Mouse (Mus musculus): ENCODE data around the gene Serinc3. TPM values are rescaled to one million over a fixed set of nuclear protein-coding genes. Genes with fewer than 3 reads are reported as not detected.
"Not testable (repeated sequence)": the region's sequence is repeated elsewhere in the genome, so short reads cannot be mapped to it uniquely, and the experiment has no call there.

Serinc3 gene
- polyA plus RNA-seq, 1 experiment from 2014 or later = 54.3 TPM

GRCm38 (mm10) chr2:163631223-163631622 lies 13.7 kb downstream of the Serinc3 start:
- no peak for ATAC-seq (replicated peaks; ENCODE audit: low FRiP score, low TSS enrichment, low read depth)
- Histone ChIP-seq H3K4me3 (ENCODE audit: low read depth, low read length) (no peak overlapping the region), H3K9me3 (ENCODE audit: control insufficient read depth, low read length) (no peaks in the 10 kb centered on the region), H3K4me1 (replicated peaks; ENCODE audit: control insufficient read depth, insufficient read depth, low read length) (no peaks in the 10 kb centered on the region), H3K9ac (ENCODE audit: low read length) (no peak overlapping the region), H3K4me2 (ENCODE audit: low read length) (no peak overlapping the region), H3K36me3 (ENCODE audit: control insufficient read depth, insufficient read depth, low read length) (peaks cover 92% of the 10 kb centered on the region), H3K27ac (ENCODE audit: low read depth) (no peak overlapping the region), H3K27me3 (replicated peaks; ENCODE audit: control insufficient read depth, insufficient read depth, low read length) (no peaks in the 10 kb centered on the region)
- DNase-seq (ENCODE audit: low spot score) = no peak
- WGBS = 89% methylated on average over 4 of the region's 4 CpGs

GRCm38 (mm10) chr2:163621401-163621800 lies 23.5 kb downstream of the Serinc3 start:
- peaks cover 95% of the 10 kb centered on the region for H3K36me3 ChIP-seq (ENCODE audit: control insufficient read depth, insufficient read depth, low read length)
- not testable (repeated sequence) for H3K27ac ChIP-seq (ENCODE audit: low read depth); DNase-seq (ENCODE audit: low spot score); H3K4me2 ChIP-seq (ENCODE audit: low read length); ATAC-seq (replicated peaks; ENCODE audit: low FRiP score, low TSS enrichment, low read depth); H3K9ac ChIP-seq (ENCODE audit: low read length); H3K4me3 ChIP-seq (ENCODE audit: low read depth, low read length); H3K9me3 ChIP-seq (ENCODE audit: control insufficient read depth, low read length); H3K27me3 ChIP-seq (replicated peaks; ENCODE audit: control insufficient read depth, insufficient read depth, low read length); H3K4me1 ChIP-seq (replicated peaks; ENCODE audit: control insufficient read depth, insufficient read depth, low read length)
- 94% methylated on average over 3 of the region's 3 CpGs for WGBS

- Histone ChIP-seq H3K4me1 (replicated peaks; ENCODE audit: control insufficient read depth, insufficient read depth, low read length) (no peaks in the 10 kb centered on the region), H3K9ac (ENCODE audit: low read length) (no peak overlapping the region), H3K36me3 (ENCODE audit: control insufficient read depth, insufficient read depth, low read length) (peaks cover 95% of the 10 kb centered on the region), H3K4me2 (ENCODE audit: low read length) (no peak overlapping the region), H3K27ac (ENCODE audit: low read depth) (no peak overlapping the region), H3K27me3 (replicated peaks; ENCODE audit: control insufficient read depth, insufficient read depth, low read length) (no peaks in the 10 kb centered on the region), H3K9me3 (ENCODE audit: control insufficient read depth, low read length) (no peaks in the 10 kb centered on the region), H3K4me3 (ENCODE audit: low read depth, low read length) (no peak overlapping the region)
- 71% methylated on average over 8 of the region's 8 CpGs for WGBS
- peak; percentile 56 for DNase-seq (ENCODE audit: low spot score)
- ATAC-seq (replicated peaks; ENCODE audit: low FRiP score, low TSS enrichment, low read depth) = peak; percentile 85
These were observed 24.5 kb downstream of the Serinc3 start for GRCm38 (mm10) chr2:163620451-163620850.

- no peak overlapping the region for H3K4me3 ChIP-seq (ENCODE audit: low read depth, low read length)
- peaks cover 94% of the 10 kb centered on the region for H3K36me3 ChIP-seq (ENCODE audit: control insufficient read depth, insufficient read depth, low read length)
- 85% methylated on average over 4 of the region's 4 CpGs for WGBS
- no peaks in the 10 kb centered on the region for H3K27me3 ChIP-seq (replicated peaks; ENCODE audit: control insufficient read depth, insufficient read depth, low read length)
- DNase-seq (ENCODE audit: low spot score) = no peak
- ATAC-seq (replicated peaks; ENCODE audit: low FRiP score, low TSS enrichment, low read depth) = no peak
- H3K9me3 ChIP-seq (ENCODE audit: control insufficient read depth, low read length) = no peaks in the 10 kb centered on the region
- H3K4me1 ChIP-seq (replicated peaks; ENCODE audit: control insufficient read depth, insufficient read depth, low read length) = no peaks in the 10 kb centered on the region
- no peak overlapping the region for H3K9ac ChIP-seq (ENCODE audit: low read length)
- no peak overlapping the region for H3K4me2 ChIP-seq (ENCODE audit: low read length)
- H3K27ac ChIP-seq (ENCODE audit: low read depth) = no peak overlapping the region
These were observed 27.1 kb downstream of the Serinc3 start for GRCm38 (mm10) chr2:163617874-163618273.

GRCm38 (mm10) chr2:163617232-163617863 lies 27.6 kb downstream of the Serinc3 start:
- DNase-seq (ENCODE audit: low spot score) = no peak

GRCm38 (mm10) chr2:163616652-163617227 lies 28.2 kb downstream of the Serinc3 start:
- DNase-seq (ENCODE audit: low spot score) = no peak
- Histone ChIP-seq H3K36me3 (ENCODE audit: control insufficient read depth, insufficient read depth, low read length) (peaks cover 94% of the 10 kb centered on the region), H3K27ac (ENCODE audit: low read depth) (no peak overlapping the region), H3K9me3 (ENCODE audit: control insufficient read depth, low read length) (no peaks in the 10 kb centered on the region), H3K4me2 (ENCODE audit: low read length) (no peak overlapping the region), H3K9ac (ENCODE audit: low read length) (no peak overlapping the region), H3K4me1 (replicated peaks; ENCODE audit: control insufficient read depth, insufficient read depth, low read length) (no peaks in the 10 kb centered on the region), H3K27me3 (replicated peaks; ENCODE audit: control insufficient read depth, insufficient read depth, low read length) (no peaks in the 10 kb centered on the region), H3K4me3 (ENCODE audit: low read depth, low read length) (no peak overlapping the region)
- WGBS = 80% methylated on average over 3 of the region's 3 CpGs
- no peak for ATAC-seq (replicated peaks; ENCODE audit: low FRiP score, low TSS enrichment, low read depth)

More at GRCm38 (mm10) chr2:163617232-163617863, 27.6 kb downstream of the Serinc3 start:
- ATAC-seq (replicated peaks; ENCODE audit: low FRiP score, low TSS enrichment, low read depth) = no peak
- H3K4me1 ChIP-seq (replicated peaks; ENCODE audit: control insufficient read depth, insufficient read depth, low read length) = no peaks in the 10 kb centered on the region
- no peak overlapping the region for H3K4me2 ChIP-seq (ENCODE audit: low read length)
- H3K9me3 ChIP-seq (ENCODE audit: control insufficient read depth, low read length) = no peaks in the 10 kb centered on the region
- H3K27me3 ChIP-seq (replicated peaks; ENCODE audit: control insufficient read depth, insufficient read depth, low read length) = no peaks in the 10 kb centered on the region
- H3K27ac ChIP-seq (ENCODE audit: low read depth) = no peak overlapping the region
- H3K9ac ChIP-seq (ENCODE audit: low read length) = no peak overlapping the region
- peaks cover 94% of the 10 kb centered on the region for H3K36me3 ChIP-seq (ENCODE audit: control insufficient read depth, insufficient read depth, low read length)
- no peak overlapping the region for H3K4me3 ChIP-seq (ENCODE audit: low read depth, low read length)
- 79% methylated on average over 3 of the region's 3 CpGs for WGBS

- no peak overlapping the region for H3K4me2 ChIP-seq (ENCODE audit: low read length)
- WGBS = 89% methylated on average over 4 of the region's 4 CpGs
- peaks cover 96% of the 10 kb centered on the region for H3K36me3 ChIP-seq (ENCODE audit: control insufficient read depth, insufficient read depth, low read length)
These were observed 28.9 kb downstream of the Serinc3 start for GRCm38 (mm10) chr2:163615906-163616651.

GRCm38 (mm10) chr2:163615401-163615800 lies 29.5 kb downstream of the Serinc3 start:
- Histone ChIP-seq H3K27me3 (replicated peaks; ENCODE audit: control insufficient read depth, insufficient read depth, low read length) (no peaks in the 10 kb centered on the region), H3K4me3 (ENCODE audit: low read depth, low read length) (no peak overlapping the region), H3K27ac (ENCODE audit: low read depth) (no peak overlapping the region), H3K36me3 (ENCODE audit: control insufficient read depth, insufficient read depth, low read length) (peaks cover 94% of the 10 kb centered on the region), H3K9ac (ENCODE audit: low read length) (no peak overlapping the region), H3K4me2 (ENCODE audit: low read length) (no peak overlapping the region), H3K9me3 (ENCODE audit: control insufficient read depth, low read length) (no peaks in the 10 kb centered on the region), H3K4me1 (replicated peaks; ENCODE audit: control insufficient read depth, insufficient read depth, low read length) (no peaks in the 10 kb centered on the region)
- WGBS = 91% methylated on average over 9 of the region's 9 CpGs
- no peak for ATAC-seq (replicated peaks; ENCODE audit: low FRiP score, low TSS enrichment, low read depth)
- DNase-seq (ENCODE audit: low spot score) = no peak

More at GRCm38 (mm10) chr2:163615906-163616651, 28.9 kb downstream of the Serinc3 start:
- H3K9ac ChIP-seq (ENCODE audit: low read length) = no peak overlapping the region
- no peaks in the 10 kb centered on the region for H3K9me3 ChIP-seq (ENCODE audit: control insufficient read depth, low read length)
- no peak overlapping the region for H3K27ac ChIP-seq (ENCODE audit: low read depth)
- H3K27me3 ChIP-seq (replicated peaks; ENCODE audit: control insufficient read depth, insufficient read depth, low read length) = no peaks in the 10 kb centered on the region
- no peak overlapping the region for H3K4me3 ChIP-seq (ENCODE audit: low read depth, low read length)
- no peak for ATAC-seq (replicated peaks; ENCODE audit: low FRiP score, low TSS enrichment, low read depth)
- no peaks in the 10 kb centered on the region for H3K4me1 ChIP-seq (replicated peaks; ENCODE audit: control insufficient read depth, insufficient read depth, low read length)
- no peak for DNase-seq (ENCODE audit: low spot score)

Data from intestine, embryonic 14.5 days (tissue).